Mouse (Mus musculus) kidney, postnatal 36 days (tissue): ENCODE data around the gene Pla2g4a.

Experiments used
- DNase-seq, 2 experiments: peaks; one replicate each; pipeline ENCODE4 v3.0.0; 2021 to 2022; ENCODE audit warnings: mixed read lengths in 2 of 2

Pla2g4a gene

DNA sequence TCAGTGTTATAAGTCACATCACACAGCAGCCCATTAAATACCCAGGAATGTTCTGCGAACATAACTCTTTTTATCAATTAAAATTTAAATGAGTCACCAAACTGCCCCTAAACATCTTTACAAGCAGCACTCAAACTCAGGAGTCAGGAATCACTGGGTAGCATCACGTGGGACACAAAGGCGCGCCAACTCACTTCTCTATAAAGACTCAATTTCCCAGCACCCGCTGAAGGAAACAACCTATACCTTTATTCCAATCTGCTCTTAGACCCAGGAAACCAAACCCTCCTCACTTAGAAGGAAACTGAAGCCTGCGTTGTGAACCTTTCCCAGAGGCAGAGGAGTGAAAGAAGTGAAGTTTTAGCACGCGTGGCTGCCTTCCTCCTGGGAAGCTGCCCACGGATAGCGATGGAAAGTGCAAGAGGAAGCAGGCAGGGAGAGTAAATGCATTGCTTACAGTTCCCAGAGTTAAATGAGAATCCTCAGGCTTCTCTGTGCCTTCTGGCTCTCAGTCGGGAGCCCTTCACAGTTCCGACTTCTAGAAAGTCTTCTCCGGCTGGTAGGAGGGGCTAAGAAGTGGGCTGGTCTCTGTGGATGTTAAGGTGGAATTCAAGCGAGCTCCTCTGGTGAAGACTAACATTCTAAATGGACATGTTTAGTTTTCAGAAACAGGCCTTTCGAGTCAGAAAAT lies at the start of gene Pla2g4a:
Gene Pla2g4a, minus strand, starts transcription at position 557 of the 691 bp plus-strand sequence.
- DNase-seq, result peak; percentile 47 to 54

DNA sequence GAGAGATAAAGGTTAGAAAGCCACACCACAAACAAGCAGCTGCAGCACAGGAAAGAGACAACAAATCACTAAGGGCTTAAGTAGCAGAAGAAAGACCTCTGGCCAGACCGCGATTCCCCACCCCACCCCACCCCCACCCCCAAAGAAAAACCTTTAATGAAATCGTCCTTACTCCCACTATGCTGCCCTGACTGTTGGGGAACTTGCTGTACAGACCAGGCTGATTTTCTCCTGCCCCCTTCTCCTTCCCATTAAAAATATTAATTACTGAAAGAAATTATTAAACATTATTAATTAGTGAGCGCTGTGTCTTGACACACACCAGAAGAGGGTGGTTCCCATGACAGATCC lies 49.5 kb upstream of the Pla2g4a start:
- no peak for DNase-seq

- DNase-seq, result no peak
Measured at GRCm38 (mm10) chr1:150009968-150010628, 49.0 kb upstream of the Pla2g4a start.

GRCm38 (mm10) chr1:150009134-150009533 lies 48.0 kb upstream of the Pla2g4a start:
- no peak for DNase-seq

DNA sequence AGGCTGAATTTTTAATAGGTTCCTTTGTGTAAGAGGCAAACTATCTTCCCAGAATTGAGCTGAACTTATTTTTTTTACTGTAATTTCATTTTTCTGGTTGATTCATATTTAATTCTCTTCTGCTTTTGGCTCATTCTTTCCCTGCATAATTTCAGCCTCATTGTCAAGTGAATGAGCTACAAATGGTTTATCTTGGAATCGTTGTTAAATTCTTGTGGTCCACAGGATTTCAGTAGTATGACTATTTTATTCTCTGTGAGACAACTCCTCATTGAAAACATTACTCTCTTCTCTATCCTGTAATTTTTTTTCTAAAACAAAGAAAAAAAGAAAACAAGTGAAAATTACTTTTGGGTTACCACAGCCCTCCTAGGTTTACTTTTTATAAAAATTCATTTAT lies 14.5 kb upstream of the Pla2g4a start:
- DNase-seq, result no peak

- no peak for DNase-seq
Measured at GRCm38 (mm10) chr1:149965826-149966225, 4.7 kb upstream of the Pla2g4a start.

GRCm38 (mm10) chr1:149961425-149962303 lies 574 bp upstream of the Pla2g4a start:
- DNase-seq, result no peak

GRCm38 (mm10) chr1:149960251-149960650 lies 839 bp downstream of the Pla2g4a start:
- DNase-seq, result no peak

DNA sequence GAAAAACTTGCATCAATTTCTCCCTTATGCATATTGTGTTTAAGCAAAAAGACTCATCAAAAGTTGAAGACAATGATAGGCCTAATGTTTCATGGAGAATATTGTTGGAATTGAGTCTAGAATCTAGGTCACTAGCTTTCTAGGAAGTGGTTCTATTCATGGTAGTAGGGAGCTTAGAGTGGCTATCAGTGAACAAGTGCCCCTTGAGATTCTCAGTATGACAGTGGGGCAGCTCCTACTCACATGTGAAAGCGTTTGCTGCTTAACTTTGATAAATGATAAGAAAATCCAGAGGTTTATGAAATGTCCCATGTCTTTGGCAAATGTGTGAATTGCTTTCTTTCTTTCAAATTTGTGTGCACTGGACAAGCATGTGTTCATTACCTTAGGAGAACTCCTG lies 2.0 kb downstream of the Pla2g4a start:
- no peak for DNase-seq

GRCm38 (mm10) chr1:149955482-149955881 lies 5.6 kb downstream of the Pla2g4a start:
- no peak for DNase-seq

DNA sequence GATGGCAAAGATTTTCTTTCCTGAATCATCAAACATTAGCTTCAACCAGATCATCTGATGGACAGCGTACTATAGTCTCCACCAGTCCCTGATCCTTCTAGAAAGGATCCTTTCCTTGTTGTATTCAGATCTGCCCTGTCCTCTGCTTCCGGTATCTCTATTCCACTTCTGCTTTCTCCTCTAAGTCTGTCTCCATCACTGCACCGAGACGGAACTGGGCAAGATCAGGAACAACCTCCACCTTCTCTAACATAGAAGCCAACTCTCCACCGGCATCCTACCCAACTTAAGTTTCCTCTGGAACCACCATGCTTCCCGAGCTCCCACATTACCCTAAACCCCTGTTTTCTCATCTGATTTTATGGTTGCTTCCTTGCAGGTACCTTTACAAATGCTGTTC lies 7.1 kb downstream of the Pla2g4a start:
- DNase-seq, result no peak

GRCm38 (mm10) chr1:149952050-149952449 lies 9.0 kb downstream of the Pla2g4a start:
- DNase-seq, result no peak

- DNase-seq, result no peak
Measured at GRCm38 (mm10) chr1:149950656-149951055, 10.4 kb downstream of the Pla2g4a start.

- DNase-seq, result peak in 1 of 2 experiments; percentile 12
Measured at GRCm38 (mm10) chr1:149950254-149950653, 10.8 kb downstream of the Pla2g4a start.

GRCm38 (mm10) chr1:149949334-149949733 lies 11.8 kb downstream of the Pla2g4a start:
- DNase-seq, result no peak

GRCm38 (mm10) chr1:149948066-149948825 lies 12.8 kb downstream of the Pla2g4a start:
- DNase-seq, result no peak

GRCm38 (mm10) chr1:149946993-149947392 lies 14.1 kb downstream of the Pla2g4a start:
- DNase-seq, result no peak

DNA sequence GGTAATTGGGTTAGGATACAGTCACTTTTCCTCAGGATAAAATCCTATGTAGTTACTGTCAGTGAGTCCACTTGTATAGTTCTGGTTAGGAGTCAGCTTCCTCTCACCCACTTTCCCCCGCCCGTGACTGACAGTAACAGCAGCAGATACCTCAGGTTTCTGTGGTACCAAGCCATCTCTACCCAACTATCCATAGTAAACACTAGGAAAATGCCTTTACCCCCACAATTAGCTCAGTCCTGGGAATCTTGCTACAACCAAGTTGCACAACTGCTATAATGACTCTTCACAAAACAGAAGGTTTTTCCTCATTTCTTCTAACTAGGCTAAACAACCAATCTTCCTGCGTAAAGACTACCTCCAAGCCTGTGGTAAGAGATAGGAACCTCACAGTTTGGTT lies 14.7 kb downstream of the Pla2g4a start:
- DNase-seq, result no peak

GRCm38 (mm10) chr1:149943611-149944010 lies 17.5 kb downstream of the Pla2g4a start:
- DNase-seq, result no peak

GRCm38 (mm10) chr1:149940301-149940700 lies 20.8 kb downstream of the Pla2g4a start:
- DNase-seq, result no peak

DNA sequence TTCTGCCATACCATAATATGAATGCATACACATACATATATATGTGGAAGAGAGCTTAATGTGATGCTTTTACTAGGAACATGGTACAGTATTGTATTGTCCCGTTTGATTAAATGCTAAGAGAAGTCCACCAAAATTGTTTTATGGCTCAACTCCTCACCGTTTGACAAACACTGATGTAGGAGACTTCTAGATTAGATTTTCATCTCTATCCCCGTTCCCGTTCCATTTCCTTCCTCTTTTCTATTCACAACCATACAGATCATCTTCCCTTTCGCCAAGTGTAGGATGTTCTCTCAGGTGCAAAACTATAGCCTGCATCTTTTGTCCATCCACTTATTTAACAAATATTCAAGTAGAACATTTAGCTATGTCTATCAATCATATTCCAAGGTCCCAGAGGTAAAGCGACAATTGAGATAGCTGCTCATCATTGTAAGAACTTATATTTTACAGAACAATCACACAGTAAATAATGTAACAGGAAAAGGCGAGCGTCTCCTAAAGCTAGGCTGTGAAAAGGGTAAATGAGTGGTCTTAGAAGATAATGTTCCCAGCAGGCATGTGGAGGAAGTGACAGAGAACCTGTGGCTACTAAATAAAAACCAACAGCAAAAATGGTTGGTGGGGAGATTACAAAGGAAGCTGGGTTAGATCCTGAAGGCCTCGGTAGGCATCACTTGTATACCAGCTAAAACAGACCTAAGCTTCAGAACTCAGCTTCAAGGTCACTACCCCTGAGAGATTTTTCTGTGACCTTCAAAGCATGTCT lies 21.6 kb downstream of the Pla2g4a start:
- no peak for DNase-seq

- no peak for DNase-seq
Measured at GRCm38 (mm10) chr1:149937825-149938224, 23.3 kb downstream of the Pla2g4a start.
